Mouse (Mus musculus) right cerebral cortex, postnatal 10 days (tissue): Measurements from ENCODE around the gene Socs7.

Experiments used
- DNase-seq, 2 experiments: peaks; one replicate each; pipeline ENCODE4 v3.0.0; 2021; ENCODE audit warnings: low spot score in 2 of 2

The Socs7 gene

GRCm38 (mm10) chr11:97343175-97343574 lies 19.2 kb upstream of the Socs7 start:
- no peak for DNase-seq

GRCm38 (mm10) chr11:97343619-97344018 lies 18.7 kb upstream of the Socs7 start:
- no peak for DNase-seq

GRCm38 (mm10) chr11:97345446-97345845 lies 16.9 kb upstream of the Socs7 start:
- DNase-seq, result no peak

- DNase-seq, result peak; percentile 62 to 67
Observed at GRCm38 (mm10) chr11:97346383-97346782, 16.0 kb upstream of the Socs7 start.

GRCm38 (mm10) chr11:97347291-97347690 lies 15.1 kb upstream of the Socs7 start:
- DNase-seq, result no peak

- DNase-seq, result peak; percentile 85 to 88
Observed at GRCm38 (mm10) chr11:97350035-97350434, 12.3 kb upstream of the Socs7 start.

- DNase-seq, result peak in 1 of 2 experiments; percentile 55
Observed at GRCm38 (mm10) chr11:97352027-97352684, 10.2 kb upstream of the Socs7 start, which contains the start of gene Gpr179. Gene Gpr179 (minus strand): TSS chr11:97352077.

GRCm38 (mm10) chr11:97352935-97353597 lies 9.3 kb upstream of the Socs7 start:
- DNase-seq, result no peak

GRCm38 (mm10) chr11:97354646-97355045 lies 7.7 kb upstream of the Socs7 start:
- no peak for DNase-seq

- no peak for DNase-seq
Observed at GRCm38 (mm10) chr11:97355247-97355646, 7.1 kb upstream of the Socs7 start.

GRCm38 (mm10) chr11:97357663-97358062 lies 4.7 kb upstream of the Socs7 start:
- DNase-seq, result peak in 1 of 2 experiments; percentile 77

- peak in 1 of 2 experiments; percentile 45 for DNase-seq
Observed at GRCm38 (mm10) chr11:97362649-97362942, 245 bp downstream of the Socs7 start.

GRCm38 (mm10) chr11:97362943-97363643 lies 742 bp downstream of the Socs7 start:
- peak in 1 of 2 experiments; percentile 51 for DNase-seq

GRCm38 (mm10) chr11:97363644-97363995 lies 1.3 kb downstream of the Socs7 start:
- no peak for DNase-seq

GRCm38 (mm10) chr11:97365556-97365955 lies 3.2 kb downstream of the Socs7 start:
- DNase-seq, result no peak

- DNase-seq, result no peak
Observed at GRCm38 (mm10) chr11:97368501-97368900, 6.2 kb downstream of the Socs7 start.

GRCm38 (mm10) chr11:97370329-97371091 lies 8.2 kb downstream of the Socs7 start:
- DNase-seq, result peak; percentile 70 to 76

- DNase-seq, result no peak
Observed at GRCm38 (mm10) chr11:97372159-97372864, 10.0 kb downstream of the Socs7 start.

GRCm38 (mm10) chr11:97373402-97373801 lies 11.1 kb downstream of the Socs7 start:
- DNase-seq, result no peak

GRCm38 (mm10) chr11:97380036-97380435 lies 17.7 kb downstream of the Socs7 start:
- no peak for DNase-seq

GRCm38 (mm10) chr11:97383017-97383416 lies 20.7 kb downstream of the Socs7 start:
- DNase-seq, result no peak

- DNase-seq, result no peak
Observed at GRCm38 (mm10) chr11:97383764-97384163, 21.4 kb downstream of the Socs7 start.
